Mouse (Mus musculus): Measurements from ENCODE around the gene Tnfrsf21.

DNA sequence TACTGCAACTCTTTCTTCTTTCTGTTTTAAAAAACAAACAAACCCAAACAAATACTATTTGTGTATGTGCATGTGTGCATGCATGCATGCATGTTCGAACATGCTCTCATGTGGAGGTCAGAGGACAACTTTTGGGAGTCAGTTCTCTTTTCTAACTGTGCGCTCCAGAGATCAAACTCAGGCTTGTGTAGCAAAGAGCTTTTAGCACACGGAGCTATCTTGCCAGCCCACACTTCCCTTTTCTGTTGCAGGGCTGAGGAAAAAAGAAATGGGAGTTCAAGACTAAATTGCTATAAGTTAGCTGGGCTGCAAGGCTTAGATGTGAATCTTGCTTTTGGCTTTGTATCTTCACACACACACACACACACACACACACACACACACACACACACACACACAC lies 24.2 kb downstream of the Tnfrsf21 start:
- TF ChIP-seq POLR2A (IDR thresholded peaks at IDR 0.05; ENCODE audit: control insufficient read depth, low read depth, low read length) (no peak), CTCF (IDR thresholded peaks at IDR 0.05; ENCODE audit: control insufficient read depth, insufficient read depth, insufficient replicate concordance, low read depth, low read length) (no peak)

All from testis, adult 2 months (tissue).